Mouse (Mus musculus) heart, postnatal 36 days (tissue): ENCODE measurements around the gene Tmem171. TPM values are rescaled to one million over a fixed set of nuclear protein-coding genes. Genes with fewer than 3 reads are reported as not detected.

Experiments used
- DNase-seq, 2 experiments: peaks; one replicate each; pipeline ENCODE4 v3.0.0; 2021 to 2022
- intact Hi-C: fragments of 180-260 bp; cut with DNase I; formaldehyde crosslinking; loops from one replicate; pipeline ENCODE4 v1.15.1; 2025
- total RNA-seq, 2 experiments: library from RNA; stranded (reverse); gene quantifications; 2 replicates each; pipeline ENCODE4 v1.2.3; 2021

The Tmem171 gene
- total RNA-seq, 2 experiments from 2014 or later, result 2.7 to 8.2 TPM

- DNase-seq, result peak; percentile 28 to 45
- intact Hi-C loops, result no loop called here
Measured at GRCm38 (mm10) chr13:98695546-98695945, 912 bp upstream of the Tmem171 start.

- intact Hi-C loops, result no loop called here
- DNase-seq, result no peak
Measured at GRCm38 (mm10) chr13:98693316-98693715, 1.3 kb downstream of the Tmem171 start.

GRCm38 (mm10) chr13:98691956-98692515 is 2.6 kb downstream of the Tmem171 start:
- intact Hi-C loops, result no loop called here

GRCm38 (mm10) chr13:98690886-98691285 is 3.7 kb downstream of the Tmem171 start:
- no peak for DNase-seq
- intact Hi-C loops, result no loop called here

More at GRCm38 (mm10) chr13:98691956-98692515, 2.6 kb downstream of the Tmem171 start:
- DNase-seq, result no peak

- DNase-seq, result peak; percentile 33 to 36
- intact Hi-C loops, result no loop called here
Measured at GRCm38 (mm10) chr13:98689605-98690290, 4.9 kb downstream of the Tmem171 start.

GRCm38 (mm10) chr13:98687931-98688330 is 6.7 kb downstream of the Tmem171 start:
- DNase-seq, result no peak
- intact Hi-C loops, result no loop called here

- intact Hi-C loops, result no loop called here
- no peak for DNase-seq
Measured at GRCm38 (mm10) chr13:98684144-98684900, 10.3 kb downstream of the Tmem171 start.

GRCm38 (mm10) chr13:98683412-98683811 is 11.2 kb downstream of the Tmem171 start:
- intact Hi-C loops, result no loop called here
- DNase-seq, result no peak

GRCm38 (mm10) chr13:98680470-98681060 is 14.1 kb downstream of the Tmem171 start:
- intact Hi-C loops, result no loop called here
- DNase-seq, result no peak

GRCm38 (mm10) chr13:98679631-98680041 is 15.0 kb downstream of the Tmem171 start:
- intact Hi-C loops, result no loop called here
- DNase-seq, result no peak

- no peak for DNase-seq
- intact Hi-C loops, result no loop called here
Measured at GRCm38 (mm10) chr13:98679230-98679629, 15.4 kb downstream of the Tmem171 start.

GRCm38 (mm10) chr13:98673922-98674321 is 20.7 kb downstream of the Tmem171 start:
- no peak for DNase-seq
- intact Hi-C loops, result no loop called here

GRCm38 (mm10) chr13:98669296-98669695 is 25.3 kb downstream of the Tmem171 start:
- no peak for DNase-seq
- intact Hi-C loops, result no loop called here

GRCm38 (mm10) chr13:98667316-98667715 is 27.3 kb downstream of the Tmem171 start:
- DNase-seq, result no peak
- intact Hi-C loops, result no loop called here

- DNase-seq, result no peak
Measured at GRCm38 (mm10) chr13:98665240-98665639, 29.4 kb downstream of the Tmem171 start.

GRCm38 (mm10) chr13:98662173-98662675 is 32.4 kb downstream of the Tmem171 start:
- intact Hi-C loops, result no loop called here
- no peak for DNase-seq

More at GRCm38 (mm10) chr13:98665240-98665639, 29.4 kb downstream of the Tmem171 start:
- intact Hi-C loops, result no loop called here

GRCm38 (mm10) chr13:98656034-98656471 is 38.6 kb downstream of the Tmem171 start:
- intact Hi-C loops, result no loop called here
- peak in 1 of 2 experiments; percentile 15 for DNase-seq

- DNase-seq, result no peak
- intact Hi-C loops, result no loop called here
Measured at GRCm38 (mm10) chr13:98655346-98655745, 39.3 kb downstream of the Tmem171 start.

GRCm38 (mm10) chr13:98654129-98654939 is 40.3 kb downstream of the Tmem171 start:
- DNase-seq, result peak; percentile 42 to 57
- intact Hi-C loops, result no loop called here

GRCm38 (mm10) chr13:98652194-98652593 is 42.4 kb downstream of the Tmem171 start:
- intact Hi-C loops, result no loop called here
- DNase-seq, result no peak
